Mouse (Mus musculus) heart, adult 10 weeks (tissue): ENCODE results near the gene Gm6337. TPM values are rescaled to one million over a fixed set of nuclear protein-coding genes. Genes with fewer than 3 reads are reported as not detected.

ENCODE experiments used
- polyA plus RNA-seq: library from polyadenylated mRNA; stranded (reverse); fragments of 350-450 nt; fragmentation: Illumina TruSeq; extraction: RNeasy Lipid Tissue Mini Kit (QIAGEN cat#74804); gene quantifications from one replicate; pipeline ENCODE4 v1.2.3, GENCODE M21; 2014; ENCODE audit warnings: low read depth, low replicate concordance

Gm6337 gene
- polyA plus RNA-seq = not detected

DNA sequence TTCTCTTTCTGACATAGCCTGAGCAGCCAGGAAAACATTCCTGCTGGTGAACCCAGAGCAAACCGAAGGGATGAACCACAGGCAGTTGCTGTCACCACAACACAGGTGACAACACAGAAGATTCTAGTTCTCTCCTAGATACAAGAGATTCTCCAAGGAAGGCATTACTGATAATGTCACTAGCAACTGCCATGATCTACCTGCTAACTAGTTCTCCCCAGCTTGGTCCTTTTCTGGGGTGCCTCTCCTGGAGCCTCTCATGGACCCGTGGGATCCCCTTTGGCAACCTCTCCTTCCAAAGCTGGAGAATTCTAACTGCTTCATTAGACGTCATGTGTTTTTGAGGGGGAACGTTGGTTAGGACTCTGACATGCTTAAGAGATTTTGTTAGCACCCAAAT, at the start of gene Gm6337:
TSS of gene Gm6337 (minus strand) at position 101 of the 400 bp plus-strand sequence.

DNA sequence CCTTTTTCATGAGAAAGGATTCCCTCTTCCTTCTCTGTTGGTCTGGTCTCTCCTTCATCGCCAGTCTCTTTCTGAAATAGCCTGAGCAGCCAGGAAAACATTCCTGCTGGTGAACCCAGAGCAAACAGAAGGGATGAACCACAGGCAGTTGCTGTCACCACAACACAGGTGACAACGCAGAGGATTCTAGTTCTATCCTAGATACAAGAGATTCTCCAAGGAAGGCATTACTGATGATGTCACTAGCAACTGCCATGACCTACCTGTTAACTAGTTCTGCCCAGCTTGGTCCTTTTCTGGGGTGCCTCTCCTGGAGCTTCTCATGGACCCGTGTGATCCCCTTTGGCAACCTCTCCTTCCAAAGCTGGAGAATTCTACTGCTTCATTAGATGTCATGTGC, 35.8 kb upstream of the Gm6337 start, which contains the start of gene Gm8206:
TSS of gene Gm8206 (minus strand) at position 101 of the 400 bp plus-strand sequence.

Other genes with a start within 250 kb of the Gm6337 start
- gene Gm3424, start 227.9 kb downstream of the Gm6337 start, polyA plus RNA-seq = not detected
- gene Gm8237, start 177.9 kb downstream of the Gm6337 start, polyA plus RNA-seq = not detected
- gene Gm3248, start 96.5 kb downstream of the Gm6337 start, polyA plus RNA-seq = 0.37 TPM
- gene Gm3453, start 79.1 kb downstream of the Gm6337 start, polyA plus RNA-seq = not detected
- gene Gm8206, start 35.7 kb upstream of the Gm6337 start, polyA plus RNA-seq = 0.76 TPM
- gene Gm3468, start 50.4 kb upstream of the Gm6337 start, polyA plus RNA-seq = 0.71 TPM
- not detected for gene Gm3476, start 67.5 kb upstream of the Gm6337 start, polyA plus RNA-seq
- not detected for gene Gm21560, start 161.0 kb upstream of the Gm6337 start, polyA plus RNA-seq
- not detected for gene Gm3411, start 229.0 kb upstream of the Gm6337 start, polyA plus RNA-seq
- gene Gm21103, start 246.6 kb upstream of the Gm6337 start, polyA plus RNA-seq = not detected